Mouse (Mus musculus) erythroblast, embryonic 14.5 days (primary cell): ENCODE results near the gene Asprv1. TPM values are rescaled to one million over a fixed set of nuclear protein-coding genes. Genes with fewer than 3 reads are reported as not detected.

ENCODE experiments used
- H3K27me3 ChIP-seq: 2 replicates; pipeline ENCODE4 v1.6.1; 2012; ENCODE audit warnings: inconsistent platforms; ENCODE audit not compliant: control insufficient read depth
- H3K36me3 ChIP-seq: 2 replicates; pipeline ENCODE4 v1.6.1; 2012; ENCODE audit warnings: mild to moderate bottlenecking, inconsistent platforms; ENCODE audit not compliant: control insufficient read depth
- H3K4me1 ChIP-seq: 2 replicates; pipeline ENCODE4 v1.6.1; 2012; ENCODE audit warnings: inconsistent platforms; ENCODE audit not compliant: control insufficient read depth
- H3K4me3 ChIP-seq: replicated peaks from 2 replicates; pipeline ENCODE3; 2012; ENCODE audit warnings: moderate library complexity, mild to moderate bottlenecking, inconsistent platforms
- H3K9me3 ChIP-seq: 2 replicates; pipeline ENCODE4 v1.6.1; 2012; ENCODE audit warnings: low read length, inconsistent platforms, mixed read lengths; ENCODE audit not compliant: control insufficient read depth
- GATA1 ChIP-seq: IDR thresholded peaks from 2 replicates; pipeline ENCODE4 v1.6.1; 2012; ENCODE audit warnings: low read length, inconsistent platforms, mixed read lengths
- TAL1 ChIP-seq: IDR thresholded peaks from 3 replicates; pipeline ENCODE4 v1.6.1; 2012; ENCODE audit warnings: low read length, inconsistent platforms, mixed read lengths
- polyA plus RNA-seq: library from polyadenylated mRNA; stranded (reverse); fragments of >175 nt; gene quantifications from 2 replicates; pipeline ENCODE4 v1.2.3, GENCODE M21; 2012

Gene Asprv1
- polyA plus RNA-seq, result 0.03 TPM in 1 of 2 replicates, not detected in the other

GRCm38 (mm10) chr6:86627946-86628345 is at the start of gene Asprv1:
Asprv1 (plus strand) TSS chr6:86628164.
- peaks cover 41% of the 10 kb centered on the region for H3K4me1 ChIP-seq
- TF ChIP-seq TAL1, result no peak
- no peaks in the 10 kb centered on the region for H3K36me3 ChIP-seq
- no peak within 1 kb of the TSS for H3K4me3 ChIP-seq
- H3K9me3 ChIP-seq, result no peaks in the 10 kb centered on the region
- H3K27me3 ChIP-seq, result peaks cover 30% of the 10 kb centered on the region

GRCm38 (mm10) chr6:86578396-86578795 is 49.6 kb upstream of the Asprv1 start:
- no peaks in the 10 kb centered on the region for H3K9me3 ChIP-seq
- H3K27me3 ChIP-seq, result peaks cover 3% of the 10 kb centered on the region; the same call in 1 of the 2 replicates

GRCm38 (mm10) chr6:86579066-86579784 is 48.7 kb upstream of the Asprv1 start:
- Histone ChIP-seq H3K4me1 (no peaks in the 10 kb centered on the region), H3K36me3 (no peaks in the 10 kb centered on the region), H3K27me3 (peaks cover 3% of the 10 kb centered on the region), H3K4me3 (no peak overlapping the region), H3K9me3 (no peaks in the 10 kb centered on the region)
- TF ChIP-seq TAL1 (no peak), GATA1 (no peak)

More at GRCm38 (mm10) chr6:86578396-86578795, 49.6 kb upstream of the Asprv1 start:
- no peak overlapping the region for H3K4me3 ChIP-seq
- no peaks in the 10 kb centered on the region for H3K36me3 ChIP-seq
- no peaks in the 10 kb centered on the region for H3K4me1 ChIP-seq
- TF ChIP-seq TAL1, result no peak
- TF ChIP-seq GATA1, result no peak

GRCm38 (mm10) chr6:86579926-86580325 is 48.0 kb upstream of the Asprv1 start:
- TF ChIP-seq TAL1 (no peak), GATA1 (no peak)
- peaks cover 7% of the 10 kb centered on the region for H3K4me1 ChIP-seq
- no peak overlapping the region for H3K4me3 ChIP-seq

GRCm38 (mm10) chr6:86583141-86583540 is 44.8 kb upstream of the Asprv1 start:
- Histone ChIP-seq H3K36me3 (no peaks in the 10 kb centered on the region), H3K4me1 (peaks cover 15% of the 10 kb centered on the region)

More at GRCm38 (mm10) chr6:86579926-86580325, 48.0 kb upstream of the Asprv1 start:
- Histone ChIP-seq H3K9me3 (no peaks in the 10 kb centered on the region), H3K36me3 (no peaks in the 10 kb centered on the region), H3K27me3 (peaks cover 10% of the 10 kb centered on the region)

GRCm38 (mm10) chr6:86583601-86584215 is 44.3 kb upstream of the Asprv1 start:
- TF ChIP-seq GATA1, result no peak
- TF ChIP-seq TAL1, result no peak
- peaks cover 23% of the 10 kb centered on the region for H3K27me3 ChIP-seq

More at GRCm38 (mm10) chr6:86583141-86583540, 44.8 kb upstream of the Asprv1 start:
- Histone ChIP-seq H3K27me3 (peaks cover 23% of the 10 kb centered on the region), H3K9me3 (no peaks in the 10 kb centered on the region), H3K4me3 (no peak overlapping the region)
- TF ChIP-seq GATA1 (no peak), TAL1 (no peak)

GRCm38 (mm10) chr6:86584296-86585015 is 43.5 kb upstream of the Asprv1 start:
- Histone ChIP-seq H3K36me3 (no peaks in the 10 kb centered on the region), H3K4me1 (peaks cover 22% of the 10 kb centered on the region), H3K9me3 (no peaks in the 10 kb centered on the region), H3K27me3 (peaks cover 23% of the 10 kb centered on the region), H3K4me3 (peak overlapping the region; percentile 25)
- TF ChIP-seq GATA1, result no peak
- TF ChIP-seq TAL1, result no peak

More at GRCm38 (mm10) chr6:86583601-86584215, 44.3 kb upstream of the Asprv1 start:
- Histone ChIP-seq H3K4me3 (no peak overlapping the region), H3K9me3 (no peaks in the 10 kb centered on the region), H3K4me1 (peaks cover 21% of the 10 kb centered on the region), H3K36me3 (no peaks in the 10 kb centered on the region)

- Histone ChIP-seq H3K36me3 (no peaks in the 10 kb centered on the region), H3K9me3 (no peaks in the 10 kb centered on the region), H3K27me3 (peaks cover 23% of the 10 kb centered on the region), H3K4me1 (peaks cover 22% of the 10 kb centered on the region), H3K4me3 (peak overlapping the region; percentile 25)
- TF ChIP-seq GATA1 (no peak), TAL1 (no peak)
Measured at GRCm38 (mm10) chr6:86585070-86585600, 42.8 kb upstream of the Asprv1 start.
